Mouse (Mus musculus): ENCODE data around the gene Thra.
A peak's percentile ranks its signal among the peaks of the same experiment; 100 is the strongest.

The Thra gene

DNA sequence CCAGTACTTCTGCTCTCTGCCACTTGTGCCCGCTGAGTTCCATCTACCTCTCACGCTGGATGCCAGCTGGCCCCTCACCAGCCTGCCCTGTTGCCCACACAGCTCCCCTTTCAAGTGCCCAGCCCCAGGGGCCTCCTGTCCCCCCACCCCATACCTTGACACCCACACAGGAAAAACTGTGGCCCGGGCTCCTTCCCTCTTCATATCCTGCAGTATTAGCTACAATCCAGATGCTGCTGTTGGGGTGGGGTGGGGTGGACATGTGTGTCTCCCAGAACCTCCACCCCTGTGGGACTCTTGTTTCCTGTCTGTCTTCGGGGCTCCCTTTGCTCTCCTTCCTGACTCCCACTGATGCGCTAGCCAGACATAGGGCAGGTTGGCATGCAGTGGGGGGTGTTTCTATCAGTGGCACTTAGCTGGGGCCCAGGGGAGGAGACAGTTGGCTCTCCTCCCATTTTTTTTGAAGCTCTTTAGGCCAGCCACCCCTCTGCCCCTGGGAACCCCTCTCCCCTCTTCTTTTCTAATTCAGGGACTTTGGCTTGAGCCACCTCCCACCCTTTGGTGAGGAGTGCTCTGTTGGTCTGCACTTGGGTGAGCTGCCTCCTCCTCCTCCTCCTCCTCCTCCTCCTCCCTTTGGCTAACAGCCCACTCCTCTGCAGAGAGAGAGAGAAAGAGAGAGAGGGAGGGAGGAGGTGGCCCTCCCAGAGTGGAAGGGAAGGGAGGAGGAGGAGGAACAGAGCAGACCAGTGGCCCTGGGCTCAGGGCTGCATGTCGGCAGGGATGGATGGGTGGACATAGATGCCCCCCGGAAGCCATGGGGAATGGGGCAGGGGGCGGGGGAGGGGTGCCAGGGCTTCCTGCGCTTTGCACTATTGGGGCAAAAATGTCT lies 25.2 kb downstream of the Thra start:
- no peak for DNase-seq (ENCODE audit: low read depth)

GRCm38 (mm10) chr11:98766346-98766745 lies 25.9 kb downstream of the Thra start:
- DNase-seq (ENCODE audit: low read depth): no peak

DNA sequence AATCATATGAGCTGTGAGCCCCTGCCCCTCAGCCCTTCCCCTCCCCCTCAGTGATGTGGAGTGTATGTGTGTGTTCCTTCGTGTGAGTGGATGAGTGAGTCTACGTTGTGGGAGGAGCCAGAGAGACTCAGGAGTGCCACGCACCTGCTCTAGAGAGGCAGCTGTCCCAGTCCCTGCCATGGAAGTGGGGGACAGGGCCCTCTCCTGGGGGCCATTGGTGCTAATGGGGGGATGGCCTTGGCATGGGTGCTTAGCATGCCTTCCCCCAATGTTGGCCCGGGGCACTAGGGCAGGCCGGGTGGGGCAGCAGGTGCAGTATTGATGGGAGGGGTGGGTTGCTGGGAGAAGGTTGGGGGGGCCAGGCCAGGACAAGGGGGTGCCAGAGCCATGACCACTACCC lies 26.4 kb downstream of the Thra start:
- no peak for DNase-seq (ENCODE audit: low read depth)

GRCm38 (mm10) chr11:98767276-98767675 lies 26.8 kb downstream of the Thra start:
- DNase-seq (ENCODE audit: low read depth): no peak

DNA sequence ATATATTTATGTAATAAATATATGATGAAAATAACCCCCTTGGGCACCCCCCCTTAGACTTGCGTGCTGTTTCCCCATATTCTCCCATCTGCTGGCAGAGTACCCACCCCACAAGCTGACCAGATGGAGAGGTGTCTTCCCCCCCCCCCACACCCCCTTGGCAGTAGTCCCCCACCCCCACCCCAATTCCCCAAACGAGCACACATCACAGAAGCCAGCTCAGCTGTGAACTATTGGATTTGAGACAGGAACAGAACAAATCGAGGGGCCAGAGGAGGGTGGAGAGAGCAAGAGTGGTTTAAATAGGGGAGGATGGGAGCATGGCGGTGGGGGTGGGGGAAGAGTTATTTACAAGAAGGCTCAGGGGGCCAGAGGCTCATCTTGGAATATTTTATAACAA lies 27.3 kb downstream of the Thra start:
- no peak for DNase-seq (ENCODE audit: low read depth)

DNA sequence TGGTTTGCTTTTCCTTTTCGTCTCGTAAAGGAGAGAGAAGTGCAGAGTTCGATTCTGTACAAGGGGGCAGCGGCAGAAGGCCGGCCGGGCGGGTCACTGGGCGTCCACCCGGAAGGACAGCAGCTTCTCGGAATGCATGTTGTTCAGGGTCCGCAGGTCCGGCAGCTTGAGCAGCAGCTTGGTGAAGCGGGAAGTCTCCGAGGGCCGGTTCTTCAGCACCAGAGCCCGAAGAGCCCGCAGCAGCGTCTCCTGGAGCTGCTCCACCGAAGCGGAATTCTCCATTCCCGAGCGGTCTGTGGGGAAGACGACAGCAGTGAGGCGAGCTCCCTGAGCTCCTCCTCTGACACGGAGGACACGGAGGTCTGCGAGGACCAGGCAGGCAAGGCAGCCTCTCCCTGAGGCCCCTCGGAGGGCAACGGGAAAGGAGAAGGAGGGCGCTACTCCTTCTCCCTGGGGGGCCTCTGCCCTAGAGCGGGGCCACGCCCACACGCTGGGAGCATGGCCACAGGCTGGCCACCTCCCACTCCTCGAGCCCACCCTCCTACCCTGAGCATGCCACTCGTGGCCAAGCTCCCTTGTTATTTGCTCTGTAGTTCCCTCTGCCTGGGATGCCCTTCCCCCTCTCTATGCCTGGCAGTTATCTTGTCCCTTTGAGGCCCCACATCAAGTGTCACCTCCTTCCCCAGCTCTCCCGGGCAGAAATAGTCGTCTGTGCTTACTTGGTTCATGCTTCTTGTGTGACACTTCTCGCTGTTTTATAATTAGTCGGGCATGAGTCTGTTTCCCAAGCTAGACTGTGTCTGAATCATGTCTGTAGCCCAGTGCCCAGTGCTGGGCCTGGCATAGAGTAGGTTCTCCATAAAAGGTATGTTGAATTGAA lies 27.9 kb downstream of the Thra start:
- DNase-seq (ENCODE audit: low read depth): no peak

DNA sequence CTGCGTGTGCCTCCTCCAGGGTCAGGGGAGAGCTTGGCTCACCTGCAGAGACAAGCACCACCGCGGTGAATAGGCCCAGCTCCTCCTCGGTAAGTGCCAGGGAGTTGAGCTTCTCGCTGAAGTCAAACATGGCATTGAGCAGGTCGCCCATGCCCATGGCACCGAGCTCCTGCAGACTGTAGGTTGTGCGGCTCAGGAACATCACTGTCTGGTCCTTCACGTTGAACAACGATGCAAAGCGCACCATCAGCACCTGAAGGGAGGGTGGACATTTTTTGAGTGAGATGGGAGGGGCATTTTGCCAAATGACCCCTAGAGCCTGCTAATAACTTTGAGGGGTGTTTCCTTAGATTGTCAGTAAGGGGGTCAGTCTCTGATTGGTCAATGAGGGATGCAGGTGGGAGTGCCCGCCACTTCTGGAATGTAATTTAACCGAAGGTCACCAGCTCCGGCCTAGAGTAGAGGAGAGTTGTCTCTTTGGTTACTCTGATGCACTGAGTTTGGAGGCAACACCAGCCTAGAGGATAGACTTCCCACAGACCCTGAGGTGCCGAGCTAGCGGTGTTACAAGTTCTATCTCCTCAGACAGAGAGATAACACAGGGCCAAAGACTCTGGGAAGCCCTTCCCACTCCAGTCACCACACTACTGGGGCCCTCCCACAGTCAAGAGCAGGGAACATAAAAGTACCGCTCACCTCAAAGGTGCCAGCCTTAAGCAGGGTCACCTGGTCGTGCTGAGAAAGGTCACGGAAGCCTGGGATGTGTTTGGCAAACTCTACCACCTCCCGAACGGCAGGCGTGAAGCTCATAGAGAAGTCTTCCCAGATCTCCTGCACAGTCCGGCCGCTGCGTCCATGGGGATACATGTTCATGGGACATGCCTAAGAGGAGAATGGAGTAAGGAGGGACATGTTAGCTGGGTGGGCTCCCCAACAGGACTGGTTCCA lies 28.8 kb downstream of the Thra start:
- DNase-seq (ENCODE audit: low read depth): no peak

DNA sequence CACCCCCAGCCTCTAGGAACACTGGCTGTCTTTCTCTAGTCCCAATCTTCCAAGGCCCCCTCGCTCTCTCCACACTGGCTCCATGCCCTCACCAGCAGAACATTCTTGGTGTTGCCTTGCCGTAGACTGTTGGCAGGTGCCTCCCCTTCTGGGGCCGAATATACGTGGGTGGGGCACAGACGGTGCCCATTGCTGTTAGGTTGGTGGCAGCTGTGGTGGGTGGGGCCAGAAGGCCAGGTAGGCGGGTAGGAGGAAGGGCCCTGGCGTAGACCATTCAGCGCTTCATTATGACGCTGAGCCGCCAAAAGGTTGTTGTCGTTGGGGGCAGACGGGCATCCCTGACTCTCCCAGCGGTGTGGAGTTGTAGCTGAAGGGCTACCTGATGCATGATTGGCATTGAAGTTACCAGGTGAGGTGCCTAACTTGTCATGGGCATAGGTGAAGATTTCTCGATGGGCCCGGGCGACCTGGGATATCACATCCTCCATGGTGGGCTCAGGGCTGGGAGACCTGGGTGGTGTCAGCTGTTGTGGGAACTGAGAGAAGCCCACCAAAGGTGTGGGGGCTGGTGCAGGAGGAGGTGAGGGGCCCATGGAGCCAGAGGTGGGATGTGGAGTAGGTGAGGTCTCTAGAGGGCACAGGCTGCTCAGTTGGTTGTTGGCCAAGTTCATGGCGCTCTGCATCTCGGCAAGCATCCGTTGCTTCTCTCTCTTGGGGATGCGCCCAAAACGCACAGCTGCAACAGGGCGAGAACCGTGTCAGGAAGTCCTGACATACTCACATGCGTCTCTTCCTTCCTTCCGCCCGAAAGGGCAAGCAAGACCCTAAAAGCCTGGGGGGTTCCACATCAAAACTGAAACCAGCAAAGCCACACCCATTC lies 29.9 kb downstream of the Thra start:
- DNase-seq (ENCODE audit: low read depth): no peak

DNA sequence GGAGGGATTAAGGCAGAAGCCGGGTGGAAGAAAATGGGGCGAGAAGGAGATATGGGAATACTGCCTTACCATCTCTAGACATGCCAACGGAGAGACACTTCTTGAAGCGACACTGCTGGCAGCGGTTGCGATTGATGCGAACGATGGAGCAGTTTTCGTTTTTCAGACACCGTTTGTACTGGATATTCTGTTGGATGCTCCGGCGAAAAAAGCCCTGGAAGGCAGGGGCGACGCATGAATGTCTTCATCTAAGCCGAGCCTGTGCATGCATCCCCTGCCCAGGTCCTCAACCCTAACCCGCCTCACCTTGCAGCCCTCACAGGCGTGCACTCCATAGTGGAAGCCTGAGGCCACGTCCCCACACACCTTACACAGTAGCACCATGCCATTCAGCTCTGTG lies 30.7 kb downstream of the Thra start:
- no peak for DNase-seq (ENCODE audit: low read depth)

GRCm38 (mm10) chr11:98771844-98772525 lies 31.5 kb downstream of the Thra start:
- DNase-seq (ENCODE audit: low read depth): no peak

DNA sequence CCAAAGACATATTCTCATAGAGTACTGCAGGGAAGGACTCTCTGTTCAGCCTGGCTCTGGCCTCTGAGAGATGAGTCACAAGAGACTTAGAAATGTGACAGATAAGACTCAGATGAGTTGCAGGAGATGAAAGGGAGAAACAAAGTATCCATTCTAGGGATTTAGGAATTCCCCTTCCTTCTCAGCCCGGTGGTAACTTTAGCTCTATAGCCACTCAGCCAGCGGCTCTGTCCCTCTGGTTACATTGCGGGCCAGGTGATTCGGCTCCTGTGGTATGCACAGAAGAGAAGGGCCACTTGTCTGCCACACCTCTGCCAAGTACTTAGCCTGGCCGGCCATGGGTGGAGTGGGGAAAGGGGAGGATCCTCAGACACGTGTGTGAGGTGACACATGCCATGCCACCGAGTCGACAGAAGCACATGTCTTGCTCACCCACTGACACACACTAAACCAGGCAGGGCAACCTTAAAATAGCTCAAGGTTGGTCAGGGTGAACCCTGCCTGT lies 32.3 kb downstream of the Thra start:
- no peak for DNase-seq (ENCODE audit: low read depth)

- DNase-seq (ENCODE audit: low read depth): peak; percentile 99
These were observed 33.3 kb downstream of the Thra start for GRCm38 (mm10) chr11:98773635-98774295.

DNA sequence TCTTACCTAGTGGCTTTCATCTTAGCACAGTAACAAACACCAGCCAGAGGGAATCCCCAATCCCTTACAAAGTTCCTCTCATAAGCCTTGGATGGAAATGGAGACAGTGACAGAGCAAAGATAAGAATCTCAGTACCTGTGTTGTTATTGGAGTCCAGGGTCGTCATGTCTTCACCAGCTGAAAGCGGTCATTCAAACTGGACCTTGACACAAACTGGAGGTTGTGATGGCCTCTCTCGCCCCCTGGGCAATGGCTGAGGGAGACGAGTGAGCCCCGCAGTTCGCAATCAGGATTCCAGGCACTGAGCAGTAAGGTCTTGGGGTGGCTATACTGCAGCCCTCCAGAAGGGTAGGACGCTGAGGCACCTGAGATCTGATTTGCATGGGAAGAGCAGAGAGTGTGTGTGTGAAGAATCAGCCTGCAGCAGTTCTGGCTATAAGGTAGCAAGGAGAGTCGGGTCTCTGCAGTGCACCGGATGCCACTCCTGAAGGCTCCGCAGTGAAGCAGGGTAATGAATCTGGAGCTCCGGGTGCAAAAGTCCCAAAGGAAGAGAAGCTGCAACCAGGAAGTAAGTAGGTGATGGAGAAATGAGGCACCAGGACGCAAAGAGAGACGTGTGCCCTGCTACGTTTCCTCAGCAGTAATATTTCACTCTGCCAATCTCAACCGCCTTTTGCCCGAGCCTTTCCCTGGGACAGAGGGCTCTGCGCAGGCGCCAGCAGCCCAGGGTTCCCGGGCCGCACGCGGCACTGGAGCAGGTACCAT lies 34.3 kb downstream of the Thra start, which contains the start of gene Nr1d1:
Gene Nr1d1 (minus strand): TSS at position 752 of the 766 bp plus-strand sequence.
- DNase-seq (ENCODE audit: low read depth): no peak

DNA sequence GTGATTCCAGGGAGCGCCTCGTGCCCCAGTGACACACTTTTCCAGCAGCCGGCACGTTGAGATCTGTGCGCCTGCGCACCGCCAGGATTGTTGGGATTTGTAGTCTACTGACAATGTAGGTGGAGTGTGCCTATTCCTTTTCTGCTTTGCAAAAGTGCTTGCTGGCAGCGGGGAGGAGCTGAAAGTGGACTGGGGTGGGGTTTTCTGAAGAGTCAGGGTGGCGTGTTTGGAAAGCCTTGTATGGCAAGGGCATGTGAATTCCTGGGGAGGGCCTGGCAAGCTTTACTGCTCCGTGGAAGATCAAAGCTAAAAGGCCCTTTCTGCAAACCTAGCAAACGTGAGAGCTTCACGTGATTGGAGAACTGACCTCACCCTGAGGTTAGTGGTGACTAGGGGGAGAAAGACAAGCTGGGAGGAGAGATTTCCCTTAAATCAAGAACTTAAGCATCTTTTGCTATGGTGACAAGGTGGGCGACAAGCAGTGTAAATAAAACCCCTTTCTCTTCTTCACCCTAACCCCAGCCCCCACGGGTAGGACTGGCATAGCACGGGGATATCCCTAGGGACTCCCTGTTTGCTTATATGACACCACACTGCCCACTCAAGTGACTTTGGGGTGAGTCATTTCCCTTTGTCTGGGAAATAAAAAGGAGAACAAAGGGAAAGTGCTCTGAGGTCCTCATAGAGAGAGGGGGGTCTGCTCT lies 35.1 kb downstream of the Thra start:
- peak; percentile 92 for DNase-seq (ENCODE audit: low read depth)

DNA sequence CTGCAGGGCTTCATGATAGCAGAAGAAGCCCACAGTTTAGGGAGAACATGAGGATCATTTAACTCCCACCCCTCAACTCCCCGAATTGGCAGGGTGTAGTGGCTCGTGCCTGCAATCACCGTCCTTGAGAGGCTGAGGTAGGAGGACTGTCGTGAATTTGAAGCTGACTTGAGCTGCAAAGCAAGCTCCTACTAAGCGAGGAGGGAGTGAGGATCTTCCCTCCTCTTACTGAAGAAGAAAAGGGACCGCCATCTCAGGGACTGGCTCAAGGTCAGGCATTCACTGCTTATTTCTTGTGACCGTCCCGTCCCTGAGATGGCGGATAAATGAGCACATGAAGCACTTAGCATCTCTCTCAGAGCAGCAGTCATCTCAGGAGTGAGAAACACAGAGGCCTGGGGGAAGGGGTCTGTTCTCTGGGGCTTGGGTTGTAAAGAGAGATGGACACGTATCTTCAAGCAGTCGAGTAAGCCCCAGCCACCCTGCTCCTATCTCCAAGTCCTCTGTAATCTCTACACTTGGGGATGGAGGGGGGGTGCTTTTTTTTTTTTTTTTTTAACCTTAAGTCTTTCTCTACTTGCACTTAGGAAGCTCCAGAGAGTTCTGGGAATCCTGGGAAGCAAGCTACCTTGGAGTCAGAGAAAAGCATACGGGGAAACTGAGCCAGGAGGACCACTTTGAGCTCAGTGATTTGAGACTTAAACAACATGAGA lies 35.8 kb downstream of the Thra start:
- no peak for DNase-seq (ENCODE audit: low read depth)

DNA sequence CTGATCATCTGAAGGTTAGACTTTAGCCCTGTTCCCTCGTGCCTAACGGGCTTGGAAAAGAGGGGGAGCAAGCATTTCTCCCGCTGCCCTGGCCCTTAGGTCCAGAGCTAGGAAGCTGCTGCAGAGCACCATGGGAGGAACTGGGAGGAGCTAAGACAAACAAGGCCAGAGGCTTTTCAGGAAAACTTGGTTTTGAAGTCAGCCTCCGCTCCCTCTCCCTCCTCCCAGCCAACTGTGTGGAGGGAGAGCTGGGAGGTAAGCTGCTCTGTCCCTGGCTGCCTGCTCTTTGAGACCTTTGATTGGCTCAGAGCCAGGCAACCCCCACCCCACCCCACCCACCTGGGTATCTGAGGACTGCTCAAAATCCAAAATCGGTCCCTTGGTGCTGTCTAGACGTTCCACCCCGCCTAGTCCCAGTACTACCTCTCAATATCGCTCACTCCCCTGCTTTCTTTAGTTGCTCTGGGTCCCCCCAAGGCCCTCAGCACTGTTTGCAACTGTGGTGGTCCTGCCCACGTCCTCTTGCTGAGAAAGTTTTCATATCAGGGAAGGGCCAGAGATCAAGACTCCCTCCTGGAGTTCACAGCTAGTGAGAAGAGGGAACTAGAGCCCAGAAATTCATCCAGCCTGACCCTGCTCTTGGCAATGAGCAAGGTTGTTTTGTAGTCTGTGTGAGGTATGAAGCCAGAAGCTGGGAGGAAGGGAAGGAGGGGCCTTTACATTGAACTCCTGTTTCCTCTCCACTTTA lies 36.6 kb downstream of the Thra start:
- no peak for DNase-seq (ENCODE audit: low read depth)

- DNase-seq (ENCODE audit: low read depth): no peak
These were observed 37.5 kb downstream of the Thra start for GRCm38 (mm10) chr11:98777888-98778287.
